Mouse (Mus musculus) hindbrain, postnatal 0 days (tissue): ENCODE data around the gene Snai1. TPM values are rescaled to one million over a fixed set of nuclear protein-coding genes. Genes with fewer than 3 reads are reported as not detected.

Experiments used
- ATAC-seq: fragments of 200-750 bp; cut with Nextera tagmentation; 2 replicates; pipeline ENCODE4 v1.8.0; 2017; ENCODE audit warnings: mild to moderate bottlenecking, moderate TSS enrichment, moderate library complexity
- DNase-seq: peaks from one replicate; pipeline ENCODE4 v3.0.0-alpha.2; 2015; ENCODE audit warnings: low spot score
- H3K27ac ChIP-seq: fragments of 300-500 bp; sonication (generic); 2 replicates; pipeline ENCODE4 v1.5.1; 2014; ENCODE audit warnings: mild to moderate bottlenecking
- H3K27me3 ChIP-seq: fragments of 300-500 bp; sonication (generic); 2 replicates; pipeline ENCODE4 v1.6.1; 2014; ENCODE audit warnings: low read length, mixed read lengths; ENCODE audit not compliant: insufficient read depth
- H3K36me3 ChIP-seq: fragments of 300-500 bp; sonication (generic); 2 replicates; pipeline ENCODE4 v1.6.1; 2014; ENCODE audit warnings: low read length, mixed read lengths; ENCODE audit not compliant: insufficient read depth
- H3K4me1 ChIP-seq: fragments of 300-500 bp; sonication (generic); 2 replicates; pipeline ENCODE4 v1.6.1; 2014; ENCODE audit warnings: antibody characterized with exemption, low read length, mixed read lengths; ENCODE audit not compliant: insufficient read depth
- H3K4me2 ChIP-seq: fragments of 300-500 bp; sonication (generic); 2 replicates; pipeline ENCODE4 v1.6.1; 2014; ENCODE audit warnings: low read depth, mild to moderate bottlenecking, low read length, moderate library complexity, mixed read lengths
- H3K4me3 ChIP-seq: fragments of 300-500 bp; sonication (generic); 2 replicates; pipeline ENCODE4 v1.5.1; 2014; ENCODE audit warnings: low read length
- H3K9ac ChIP-seq: fragments of 300-500 bp; sonication (generic); replicated peaks from 2 replicates; pipeline ENCODE4 v1.6.1; 2014; ENCODE audit warnings: mild to moderate bottlenecking, low read length, moderate library complexity, mixed read lengths
- H3K9me3 ChIP-seq: fragments of 300-500 bp; sonication (generic); 2 replicates; pipeline ENCODE4 v1.6.1; 2016; ENCODE audit warnings: low read length, mixed read lengths
- CTCF ChIP-seq: IDR thresholded peaks from 2 replicates; pipeline ENCODE4 v1.5.1; 2016; ENCODE audit warnings: antibody characterized with exemption, control low read depth, low read depth
- WGBS: fragments of 180-500 bp; shearing (Covaris S2); extraction: QIAGEN DNeasy Blood & Tissue Kit; methylation state at CpG from one replicate; pipeline ENCODE4 v1.1.7; 2014; 5-methylcytosine and 5-hydroxymethylcytosine counted together
- polyA plus RNA-seq: library from polyadenylated mRNA; unstranded; fragments of >200 nt; fragmentation: Nextera tagmentation; extraction: Ambion mirVana; gene quantifications from 2 replicates; pipeline ENCODE4 v1.2.1, GENCODE M21; 2015
- total RNA-seq: library from RNA; depleted of rRNA; stranded (reverse); fragments of >200 nt; gene quantifications from 2 replicates; pipeline ENCODE4 v1.2.3, GENCODE M21; 2014

Gene Snai1
- total and polyA plus RNA-seq, 2 experiments from 2014 or later, result 1.2 to 4.3 TPM

DNA sequence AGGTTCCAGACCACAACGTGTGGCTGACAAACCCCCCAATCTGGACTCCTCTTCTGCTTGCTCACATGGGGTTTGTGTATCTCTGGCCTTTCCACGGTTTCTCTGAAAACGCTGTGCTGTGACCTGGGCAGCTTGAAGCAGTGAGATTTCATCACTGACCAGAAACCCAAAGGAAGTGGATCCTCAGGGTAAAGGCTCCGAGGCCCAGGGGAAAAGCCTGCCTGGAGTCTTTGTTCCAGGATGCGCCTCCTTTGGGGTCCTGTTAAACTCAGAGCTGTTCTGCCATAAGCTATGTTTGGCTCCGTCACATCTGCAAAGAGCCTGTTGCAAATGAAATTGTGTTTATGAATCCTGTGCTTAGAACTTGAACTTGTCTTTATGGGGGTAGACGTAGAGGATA is 11.0 kb downstream of the Snai1 start:
- no peaks in the 10 kb centered on the region for H3K9me3 ChIP-seq
- no peaks in the 10 kb centered on the region for H3K36me3 ChIP-seq
- H3K27me3 ChIP-seq, result no peaks in the 10 kb centered on the region
- no peaks in the 10 kb centered on the region for H3K4me1 ChIP-seq
- H3K4me3 ChIP-seq, result no peak overlapping the region
- 90% methylated on average over 7 of the region's 7 CpGs for WGBS
- H3K4me2 ChIP-seq, result no peak overlapping the region
- ATAC-seq, result no peak
- no peak for TF ChIP-seq CTCF
- no peak overlapping the region for H3K27ac ChIP-seq
- H3K9ac ChIP-seq, result no peak overlapping the region
- DNase-seq, result no peak

DNA sequence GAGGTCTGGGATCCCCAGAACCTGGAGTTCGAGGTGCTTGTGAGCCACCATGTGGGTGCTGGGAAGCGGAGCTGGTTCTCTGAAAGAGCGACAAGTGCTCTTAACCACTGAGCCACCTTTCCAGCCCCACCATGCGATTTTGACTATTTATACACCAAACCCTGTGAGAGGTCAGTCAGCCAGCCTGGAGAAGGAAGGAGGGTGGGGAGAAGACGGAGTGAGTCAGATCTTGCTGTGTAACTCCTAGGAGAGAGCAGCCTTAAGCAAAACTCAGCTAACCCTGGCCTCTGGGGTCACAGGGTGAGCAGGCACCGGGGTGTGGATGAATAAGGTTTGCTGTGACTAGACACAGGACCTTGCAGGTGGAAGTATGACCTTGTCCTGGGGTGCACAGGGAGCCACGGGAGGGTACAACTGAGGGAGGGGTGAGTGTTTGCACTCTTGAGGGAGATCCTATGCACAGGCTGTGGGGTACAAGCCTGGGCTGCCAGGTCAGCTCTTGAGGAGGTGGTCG is 12.4 kb downstream of the Snai1 start:
- WGBS, result 72% methylated on average over 8 of the region's 8 CpGs
- no peak overlapping the region for H3K27ac ChIP-seq
- ATAC-seq, result no peak

GRCm38 (mm10) chr2:167551342-167551920 is 13.4 kb downstream of the Snai1 start:
- no peak overlapping the region for H3K27ac ChIP-seq
- no peak overlapping the region for H3K9ac ChIP-seq
- H3K4me1 ChIP-seq, result no peaks in the 10 kb centered on the region
- WGBS, result 59% methylated on average over 8 of the region's 8 CpGs
- ATAC-seq, result no peak
- no peak for DNase-seq
- no peaks in the 10 kb centered on the region for H3K9me3 ChIP-seq
- TF ChIP-seq CTCF, result no peak
- H3K4me2 ChIP-seq, result no peak overlapping the region
- no peaks in the 10 kb centered on the region for H3K36me3 ChIP-seq
- H3K4me3 ChIP-seq, result no peak overlapping the region
- H3K27me3 ChIP-seq, result no peaks in the 10 kb centered on the region

More for the DNA sequence above, 12.4 kb downstream of the Snai1 start:
- Histone ChIP-seq H3K4me1 (no peaks in the 10 kb centered on the region), H3K9me3 (no peaks in the 10 kb centered on the region), H3K4me3 (no peak overlapping the region), H3K27me3 (no peaks in the 10 kb centered on the region), H3K4me2 (no peak overlapping the region), H3K9ac (no peak overlapping the region), H3K36me3 (no peaks in the 10 kb centered on the region)
- no peak for DNase-seq
- no peak for TF ChIP-seq CTCF

DNA sequence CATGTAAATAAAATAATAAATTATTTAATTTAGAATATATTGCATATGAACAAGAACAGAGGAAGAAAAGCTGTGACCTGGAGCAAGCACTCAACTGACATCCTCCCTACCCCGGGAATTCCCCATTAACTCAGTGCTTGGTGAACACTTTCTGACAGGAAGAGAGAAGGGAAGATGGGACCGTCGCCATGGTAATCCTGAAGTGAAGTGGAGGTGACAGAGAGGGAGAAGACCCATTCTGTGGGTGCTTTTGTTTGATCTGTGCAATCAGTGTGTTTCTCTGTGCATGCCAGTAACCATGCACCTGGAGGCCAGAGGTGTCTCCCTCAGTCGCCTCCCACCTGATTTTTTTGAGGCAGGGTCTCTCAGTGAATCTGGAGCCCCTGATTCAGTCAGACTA is 14.3 kb downstream of the Snai1 start:
- no peak for ATAC-seq
- TF ChIP-seq CTCF, result no peak
- Histone ChIP-seq H3K27ac (no peak overlapping the region), H3K9me3 (no peaks in the 10 kb centered on the region), H3K4me3 (no peak overlapping the region), H3K4me2 (no peak overlapping the region), H3K36me3 (no peaks in the 10 kb centered on the region), H3K27me3 (no peaks in the 10 kb centered on the region), H3K9ac (no peak overlapping the region), H3K4me1 (no peaks in the 10 kb centered on the region)
- no peak for DNase-seq
- 84% methylated on average over 4 of the region's 4 CpGs for WGBS

DNA sequence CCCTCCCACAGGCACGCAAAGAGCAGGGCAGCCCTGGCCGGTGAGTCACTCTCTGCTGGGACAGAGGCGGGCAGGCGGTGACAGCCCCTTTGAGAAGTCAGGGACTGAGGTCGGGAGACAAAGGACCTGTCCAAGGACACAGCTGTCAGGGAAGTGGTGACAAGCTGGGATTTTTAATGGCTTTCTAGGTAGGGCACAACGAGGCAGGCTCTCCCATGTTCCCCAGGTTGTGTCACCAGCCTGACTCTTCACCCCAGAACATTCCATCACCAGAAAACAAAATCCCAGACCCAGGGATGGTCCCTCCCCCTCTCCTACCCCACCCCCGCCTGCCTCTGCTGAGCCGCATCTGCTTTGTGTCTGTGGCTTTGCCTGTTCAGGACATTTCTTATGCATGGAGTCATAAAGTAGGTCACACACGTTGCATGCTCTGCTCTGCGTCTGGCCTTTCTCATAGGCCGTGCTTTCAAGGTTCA is 15.0 kb downstream of the Snai1 start:
- TF ChIP-seq CTCF, result no peak
- Histone ChIP-seq H3K27me3 (no peaks in the 10 kb centered on the region), H3K27ac (no peak overlapping the region), H3K9ac (no peak overlapping the region), H3K36me3 (no peaks in the 10 kb centered on the region), H3K9me3 (no peaks in the 10 kb centered on the region), H3K4me3 (no peak overlapping the region), H3K4me2 (no peak overlapping the region), H3K4me1 (no peaks in the 10 kb centered on the region)
- 23% methylated on average over 11 of the region's 11 CpGs for WGBS
- ATAC-seq, result no peak
- no peak for DNase-seq

GRCm38 (mm10) chr2:167555766-167556165 is 17.8 kb downstream of the Snai1 start:
- Histone ChIP-seq H3K27ac (no peak overlapping the region), H3K36me3 (no peaks in the 10 kb centered on the region), H3K9me3 (no peaks in the 10 kb centered on the region), H3K4me2 (no peak overlapping the region), H3K4me1 (0 out of 2 replicates have a peak, but pooled peaks cover 3% of the 10 kb centered on the region), H3K4me3 (no peak overlapping the region), H3K9ac (no peak overlapping the region), H3K27me3 (0 out of 2 replicates have a peak, but pooled peaks cover 4% of the 10 kb centered on the region)
- DNase-seq, result no peak
- no peak for TF ChIP-seq CTCF
- ATAC-seq, result no peak
- 82% methylated on average over 5 of the region's 5 CpGs for WGBS

- Histone ChIP-seq H3K4me2 (peak overlapping the region; percentile 45), H3K9me3 (no peaks in the 10 kb centered on the region), H3K36me3 (no peaks in the 10 kb centered on the region), H3K27me3 (0 out of 2 replicates have a peak, but pooled peaks cover 4% of the 10 kb centered on the region), H3K4me1 (0 out of 2 replicates have a peak, but pooled peaks cover 3% of the 10 kb centered on the region), H3K4me3 (peak overlapping the region; percentile 11; the same call in 1 of the 2 replicates), H3K9ac (no peak overlapping the region), H3K27ac (no peak overlapping the region)
- TF ChIP-seq CTCF, result no peak
- no peak for DNase-seq
- 8% methylated on average over 26 of the region's 27 CpGs for WGBS
- ATAC-seq, result no peak
Measured at GRCm38 (mm10) chr2:167559413-167559812, 21.4 kb downstream of the Snai1 start.
